Mouse (Mus musculus) brain, adult 2 months (tissue): ENCODE data around the gene Vmn1r4.

Source experiments
- DNase-seq: peaks from one replicate; pipeline ENCODE4 v3.0.0; 2011; ENCODE audit warnings: low read depth, low spot score

The Vmn1r4 gene

GRCm38 (mm10) chr6:56923726-56924707, at the start of gene Vmn1r4, which contains the start of gene Nt5c3:
Gene Vmn1r4 (plus strand): TSS chr6:56924015.
Gene Nt5c3 (minus strand): TSS chr6:56923932.
- peak; percentile 98 for DNase-seq

- peak; percentile 80 for DNase-seq
Observed at GRCm38 (mm10) chr6:56876870-56877269, 46.9 kb upstream of the Vmn1r4 start.

DNA sequence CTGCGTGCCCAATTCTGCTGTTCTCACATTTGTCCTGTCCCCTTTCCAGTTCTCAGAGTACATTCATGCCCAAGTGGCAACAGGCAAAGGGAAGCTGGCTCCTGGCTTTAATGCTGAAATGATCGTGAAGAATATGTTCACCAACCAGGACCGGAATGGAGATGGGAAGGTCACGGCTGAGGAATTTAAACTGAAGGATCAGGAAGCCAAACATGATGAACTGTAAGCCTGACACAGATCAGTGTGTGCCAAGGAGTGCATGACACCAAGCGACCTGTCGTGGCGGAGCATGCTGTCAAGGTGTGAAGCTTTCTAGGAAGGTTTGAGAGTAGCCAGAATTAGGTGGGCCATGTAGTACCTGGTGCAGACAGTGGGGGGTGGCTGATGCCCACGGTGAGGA, 45.8 kb upstream of the Vmn1r4 start:
- no peak for DNase-seq

GRCm38 (mm10) chr6:56879352-56879955, 44.4 kb upstream of the Vmn1r4 start:
- no peak for DNase-seq

DNA sequence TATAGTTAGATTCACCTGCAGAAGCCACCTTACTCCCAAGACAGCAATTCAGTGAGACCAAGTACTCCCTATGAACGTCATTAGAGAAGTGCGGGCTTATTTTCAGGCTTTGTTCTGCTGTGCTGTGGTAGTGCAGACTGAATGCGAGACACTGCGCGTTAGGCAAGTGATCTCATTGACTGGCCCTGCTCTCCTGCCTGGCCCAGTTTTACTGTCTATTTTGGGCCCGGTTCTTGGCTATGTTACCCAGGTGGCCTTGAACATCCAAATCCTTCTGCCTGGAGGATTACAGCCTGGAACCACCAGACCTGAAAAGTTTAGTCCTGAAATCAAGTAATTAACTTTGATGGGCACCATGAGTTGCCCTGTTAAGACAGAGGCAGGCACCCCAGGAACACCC, 35.3 kb upstream of the Vmn1r4 start:
- DNase-seq, result no peak

- no peak for DNase-seq
Observed at GRCm38 (mm10) chr6:56890762-56891161, 33.1 kb upstream of the Vmn1r4 start.

DNA sequence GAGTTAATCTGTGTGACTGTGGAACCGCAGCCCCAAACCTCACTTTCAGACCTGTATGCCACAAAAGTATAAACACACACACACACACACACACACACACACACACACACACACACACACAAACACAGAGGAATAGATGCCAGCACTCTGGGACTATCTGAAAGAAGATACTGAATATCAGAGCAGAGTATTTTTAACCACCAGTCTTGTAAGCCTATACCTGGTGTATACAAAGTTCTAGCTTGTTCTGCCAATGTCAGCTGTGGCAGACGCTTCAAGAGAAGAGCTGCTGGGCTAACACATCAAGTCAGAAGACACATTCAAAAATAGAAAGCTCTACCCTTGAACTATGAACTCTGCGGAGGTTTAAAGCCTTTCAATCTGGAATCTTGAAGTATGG, 24.2 kb upstream of the Vmn1r4 start:
- DNase-seq, result no peak

DNA sequence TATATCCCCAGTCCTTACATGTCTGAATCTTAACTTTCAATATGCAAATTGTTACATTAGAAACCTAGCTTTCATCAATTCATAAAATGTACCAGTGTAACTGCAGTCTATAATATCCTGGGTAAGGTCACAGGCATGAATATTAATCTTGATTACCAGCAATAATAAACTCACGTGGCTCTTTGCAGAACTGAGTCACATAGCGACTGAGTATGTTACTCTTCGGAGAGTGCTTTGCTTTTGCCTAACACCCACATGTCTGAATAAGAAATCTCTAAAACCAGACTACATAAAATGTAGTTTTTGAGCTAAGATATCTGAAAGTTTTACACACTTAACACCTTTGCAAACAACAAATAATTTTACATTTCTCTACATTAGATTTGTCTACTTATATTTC, 22.5 kb upstream of the Vmn1r4 start:
- no peak for DNase-seq

- peak; percentile 81 for DNase-seq
Observed at GRCm38 (mm10) chr6:56901824-56902386, 21.9 kb upstream of the Vmn1r4 start.

- DNase-seq, result no peak
Observed at GRCm38 (mm10) chr6:56902606-56903520, 21.0 kb upstream of the Vmn1r4 start.

DNA sequence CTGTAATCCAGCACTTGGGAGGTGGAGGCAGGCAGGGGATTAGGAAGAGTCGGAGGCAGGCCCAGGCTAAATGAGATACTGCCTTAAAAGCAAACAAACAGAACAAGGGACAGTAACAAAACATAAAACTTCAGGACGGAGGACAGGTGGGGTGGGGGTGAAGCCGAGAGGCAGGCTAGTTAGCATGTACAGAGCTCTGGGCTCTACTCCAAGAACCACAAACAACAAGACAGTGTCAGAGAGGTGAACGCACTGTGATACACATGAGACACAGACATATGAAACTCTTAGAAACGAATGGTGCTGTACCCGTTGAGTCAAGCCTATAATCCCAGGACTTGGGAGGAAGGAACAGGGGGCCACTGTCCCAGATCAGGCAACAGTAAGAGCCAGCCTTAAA, 20.0 kb upstream of the Vmn1r4 start:
- DNase-seq, result no peak

- peak; percentile 51 for DNase-seq
Observed at GRCm38 (mm10) chr6:56904330-56904729, 19.5 kb upstream of the Vmn1r4 start.

DNA sequence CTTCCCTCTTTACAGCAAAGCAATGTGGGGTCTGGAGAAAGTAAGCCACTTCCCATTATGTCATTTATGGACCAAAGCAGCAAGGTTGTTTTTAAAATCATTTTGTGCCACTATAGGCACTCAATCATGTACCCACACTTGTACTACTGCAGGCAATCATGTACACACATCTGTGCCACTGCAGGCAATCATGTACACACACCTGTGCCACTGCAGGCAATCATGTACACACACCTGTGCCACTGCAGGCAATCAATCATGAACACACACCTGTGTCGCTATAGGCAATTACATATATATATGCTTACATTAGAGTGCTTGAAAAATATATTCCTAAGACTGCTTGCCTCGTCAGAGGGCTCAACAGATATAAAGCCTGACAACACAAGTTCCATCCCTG, 18.8 kb upstream of the Vmn1r4 start:
- DNase-seq, result no peak

DNA sequence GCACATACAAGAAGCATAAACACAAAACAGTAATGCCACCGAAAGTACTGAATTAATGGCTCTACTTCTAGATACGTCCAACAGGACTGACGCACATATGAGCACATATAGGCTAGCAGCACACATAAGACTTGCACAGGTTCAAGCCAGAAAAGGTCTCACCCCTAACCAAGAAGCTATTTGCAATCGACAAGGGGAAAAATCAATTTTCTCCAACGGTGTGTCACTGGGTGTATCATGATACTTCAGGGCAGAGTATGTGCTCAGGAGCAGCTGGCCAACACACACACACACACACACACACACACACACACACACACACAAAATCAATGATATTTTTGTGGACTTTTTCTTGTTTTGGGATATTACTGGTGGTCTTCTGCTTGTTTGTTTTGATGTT, 18.3 kb upstream of the Vmn1r4 start:
- no peak for DNase-seq

DNA sequence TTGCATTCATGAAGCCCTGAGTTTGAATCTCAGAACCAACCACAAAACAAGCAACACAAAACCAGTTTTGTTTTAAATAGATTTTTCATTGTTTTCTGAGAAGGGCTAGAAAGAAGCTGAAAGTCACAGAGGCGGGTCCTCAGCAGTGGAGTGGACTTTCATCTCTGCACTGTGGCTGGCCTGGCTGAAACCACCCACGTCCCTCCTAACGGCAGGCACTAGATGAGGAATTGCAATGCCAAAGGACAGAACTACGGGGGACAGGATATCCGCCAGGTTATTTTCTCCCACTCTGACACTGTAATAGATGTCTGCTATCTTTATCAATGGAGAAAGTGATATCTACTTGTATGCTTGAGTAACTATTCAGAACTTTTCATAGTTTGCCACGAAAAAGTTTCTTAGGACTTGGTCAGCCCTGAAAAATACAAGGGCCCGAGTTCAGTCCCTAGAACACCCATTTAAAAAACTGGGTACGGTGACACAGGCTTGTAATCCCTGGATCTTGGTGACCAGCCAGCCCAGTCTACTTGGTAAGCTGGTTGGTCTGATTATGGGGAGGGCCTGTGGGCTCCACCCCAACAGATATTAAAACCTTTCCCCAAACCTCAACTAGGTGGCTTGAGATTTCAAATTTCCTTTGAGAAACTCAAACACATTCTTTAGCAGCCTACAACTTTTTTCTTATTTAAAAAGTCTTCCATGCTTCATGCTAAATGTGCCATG, 17.5 kb upstream of the Vmn1r4 start:
- DNase-seq, result no peak

GRCm38 (mm10) chr6:56907973-56908372, 15.8 kb upstream of the Vmn1r4 start:
- DNase-seq, result peak; percentile 50

DNA sequence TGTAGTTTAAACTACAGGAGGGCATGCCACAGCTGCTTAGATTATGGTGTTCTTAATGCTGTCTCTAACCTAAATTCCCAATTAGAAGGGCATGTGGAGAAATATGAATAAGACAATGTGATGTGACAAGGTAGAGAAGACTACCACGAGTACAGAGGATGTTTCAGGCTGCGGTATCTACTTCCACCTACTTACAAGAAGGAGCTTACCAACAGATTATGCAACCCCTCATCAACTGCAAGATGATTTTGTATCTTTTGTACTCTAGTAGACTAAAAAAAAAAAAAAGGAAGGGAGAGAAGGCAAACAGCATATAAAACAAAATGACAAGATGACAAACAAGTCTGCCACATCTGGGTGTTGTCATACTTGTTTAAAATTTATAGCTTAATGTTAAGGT, 15.4 kb upstream of the Vmn1r4 start:
- DNase-seq, result no peak

- peak; percentile 86 for DNase-seq
Observed at GRCm38 (mm10) chr6:56908912-56909311, 14.9 kb upstream of the Vmn1r4 start.

DNA sequence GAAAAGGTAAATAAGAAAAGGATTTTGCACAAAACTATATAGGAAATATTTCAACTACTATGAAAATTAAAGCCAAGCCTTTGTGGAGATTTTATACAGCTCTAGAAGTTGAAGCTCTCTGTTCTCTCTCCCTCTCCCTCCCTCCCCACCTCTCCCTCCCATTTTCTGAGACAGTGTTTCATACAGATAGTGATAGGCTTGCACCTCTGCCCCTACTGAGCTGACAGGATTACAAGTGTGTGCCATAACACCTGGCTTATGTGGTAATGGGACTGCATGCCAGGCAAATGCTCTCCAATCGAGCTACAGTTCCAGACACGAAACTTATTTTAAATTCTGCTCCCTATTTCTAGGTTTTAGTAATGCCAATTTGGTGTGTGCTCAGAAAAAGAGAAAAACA, 12.9 kb upstream of the Vmn1r4 start:
- DNase-seq, result no peak

GRCm38 (mm10) chr6:56913092-56913858, 10.5 kb upstream of the Vmn1r4 start:
- DNase-seq, result peak; percentile 60
